Mouse (Mus musculus) spleen, postnatal 36 days (tissue): ENCODE results near the gene Ccdc62.

Experiments
- DNase-seq, 2 experiments: peaks; one replicate each; pipeline ENCODE4 v3.0.0; 2022; ENCODE audit warnings: low spot score in 2 of 2, mixed read lengths in 1 of 2

Ccdc62 gene

GRCm38 (mm10) chr5:123979980-123980369 is 49.5 kb downstream of the Ccdc62 start:
- no peak for DNase-seq

DNA sequence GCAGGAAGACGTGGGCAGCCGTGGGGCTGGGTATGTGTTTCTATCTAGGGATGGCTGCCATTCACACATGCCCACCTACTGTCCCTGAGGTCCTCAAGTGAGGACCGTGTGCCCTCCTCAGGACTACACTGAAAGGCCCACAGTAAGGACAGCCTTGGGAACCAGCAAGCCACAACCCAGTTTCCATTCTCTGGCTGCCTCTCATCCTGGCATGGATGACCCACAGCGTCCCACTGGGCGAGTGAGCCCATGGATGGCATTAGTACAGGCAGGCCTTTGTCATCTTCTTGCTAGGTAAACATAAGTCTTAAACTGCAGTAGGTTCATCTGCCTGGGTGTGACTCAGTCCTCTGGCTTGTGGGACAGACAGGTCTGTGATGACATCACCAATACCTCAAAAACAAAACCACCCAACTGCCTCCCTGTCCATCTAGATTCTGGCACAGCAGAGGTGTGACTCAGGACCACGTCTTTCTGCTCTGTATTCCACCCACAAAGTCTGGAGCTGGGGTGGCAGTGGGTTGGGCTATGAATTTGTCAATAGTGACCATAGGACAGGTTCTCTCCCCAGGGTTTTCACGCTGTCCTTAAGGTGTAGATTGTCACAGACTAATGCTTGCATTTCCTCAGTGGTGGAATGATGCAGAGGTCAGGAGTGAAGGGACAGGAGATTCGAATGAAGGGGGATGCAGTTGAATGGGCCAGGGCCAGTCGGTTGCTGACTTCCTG is 50.2 kb downstream of the Ccdc62 start:
- DNase-seq: peak in 1 of 2 experiments; percentile 8

DNA sequence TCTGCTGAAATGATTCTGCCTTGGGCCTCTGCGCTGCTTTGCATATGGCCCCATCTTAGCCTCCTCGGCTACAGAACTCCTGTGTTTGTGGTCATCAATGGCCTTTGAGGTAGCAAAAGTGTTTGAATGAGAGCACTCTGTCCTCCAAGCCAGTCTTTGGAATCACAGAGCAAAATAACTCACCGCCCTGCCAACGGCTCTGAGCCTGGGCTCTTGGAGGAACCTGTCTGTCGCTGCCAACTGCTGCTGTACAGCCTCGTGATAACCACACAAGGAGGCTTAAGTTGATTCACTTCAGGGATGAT is 50.7 kb downstream of the Ccdc62 start:
- peak; percentile 54 to 57 for DNase-seq

DNA sequence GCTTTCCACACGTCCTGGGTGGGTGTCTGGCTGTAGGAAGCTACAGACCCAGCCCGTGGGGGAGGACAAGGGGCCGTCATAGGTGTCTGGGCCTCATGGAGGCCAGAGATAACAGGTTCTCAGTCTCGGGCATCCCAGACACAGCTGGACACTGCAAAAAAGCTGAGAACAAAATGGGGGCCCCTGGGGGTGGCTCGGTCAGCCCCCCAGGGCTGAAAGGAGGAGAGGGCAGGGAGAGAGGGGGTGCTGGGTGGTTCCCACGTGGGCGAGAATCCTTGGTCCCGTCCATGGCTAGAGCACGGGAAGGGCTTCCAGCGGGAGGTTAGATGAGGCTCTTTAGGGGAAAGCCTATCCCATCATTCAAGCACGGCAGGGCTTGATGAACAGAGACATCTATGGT is 52.4 kb downstream of the Ccdc62 start:
- no peak for DNase-seq

DNA sequence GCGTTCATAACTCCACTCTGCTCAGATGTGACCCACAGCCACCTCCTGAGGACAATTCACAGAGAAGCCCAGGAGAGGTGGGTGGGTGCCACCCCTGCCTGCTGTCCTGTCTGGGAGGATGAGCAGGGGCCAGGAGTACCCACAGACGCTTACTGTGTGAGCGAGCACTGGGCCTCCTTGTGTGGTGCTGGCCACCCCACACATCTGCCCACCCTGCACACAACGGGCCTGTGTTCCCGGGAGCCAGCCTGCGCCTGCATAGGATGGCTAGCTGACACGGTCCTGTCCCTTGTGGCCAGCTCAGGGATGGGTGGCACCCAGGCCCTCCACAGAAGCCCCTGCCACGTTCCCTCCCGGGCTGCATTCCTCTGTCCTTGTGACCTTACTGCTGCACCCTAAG is 55.0 kb downstream of the Ccdc62 start:
- no peak for DNase-seq

GRCm38 (mm10) chr5:123986925-123987324 is 56.4 kb downstream of the Ccdc62 start:
- no peak for DNase-seq

DNA sequence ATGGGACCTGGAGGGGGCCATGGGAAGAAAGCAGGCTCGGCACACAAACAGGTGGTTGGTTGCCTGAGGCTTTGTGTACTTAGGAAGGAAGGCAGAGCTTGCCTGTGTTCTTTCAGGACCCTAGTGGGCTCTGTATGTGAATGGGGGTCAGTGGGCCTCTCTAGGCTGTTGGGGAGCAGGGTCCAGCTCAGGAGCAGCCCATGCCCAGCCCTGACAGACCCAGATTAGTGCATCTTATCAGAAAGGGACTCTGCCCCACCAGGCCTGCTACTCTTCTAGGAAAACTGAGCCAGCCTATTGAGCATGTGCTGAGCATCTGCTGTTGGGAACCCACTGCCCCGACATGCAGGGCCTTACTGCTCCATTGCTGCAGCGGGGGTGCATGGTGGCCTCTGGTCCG is 57.0 kb downstream of the Ccdc62 start:
- no peak for DNase-seq

- DNase-seq: no peak
Observed at GRCm38 (mm10) chr5:123989941-123990885, 59.7 kb downstream of the Ccdc62 start.

DNA sequence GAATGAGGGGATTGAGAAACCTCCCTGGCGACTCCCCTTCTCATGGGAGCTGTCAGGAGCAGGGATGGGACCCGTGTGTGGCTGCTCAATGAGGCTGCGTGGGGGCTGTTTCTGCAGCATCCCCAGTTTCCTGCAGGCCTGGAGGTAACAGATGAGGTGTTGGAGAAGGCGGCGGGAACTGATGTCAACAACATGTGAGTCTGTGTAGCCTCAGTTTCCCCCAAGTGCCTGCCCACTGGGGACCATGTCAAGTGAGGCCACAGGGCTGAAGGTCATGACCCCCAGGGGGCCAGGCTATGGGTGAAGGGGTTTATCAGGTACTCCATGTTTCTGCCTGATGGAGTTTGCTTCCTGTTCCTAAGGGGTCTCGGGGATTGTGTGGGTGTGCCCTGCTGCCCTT is 60.8 kb downstream of the Ccdc62 start:
- no peak for DNase-seq

- DNase-seq: no peak
Observed at GRCm38 (mm10) chr5:123992193-123992637, 61.7 kb downstream of the Ccdc62 start.

- DNase-seq: peak; percentile 67 to 77
Observed at GRCm38 (mm10) chr5:123992794-123993193, 62.3 kb downstream of the Ccdc62 start.

DNA sequence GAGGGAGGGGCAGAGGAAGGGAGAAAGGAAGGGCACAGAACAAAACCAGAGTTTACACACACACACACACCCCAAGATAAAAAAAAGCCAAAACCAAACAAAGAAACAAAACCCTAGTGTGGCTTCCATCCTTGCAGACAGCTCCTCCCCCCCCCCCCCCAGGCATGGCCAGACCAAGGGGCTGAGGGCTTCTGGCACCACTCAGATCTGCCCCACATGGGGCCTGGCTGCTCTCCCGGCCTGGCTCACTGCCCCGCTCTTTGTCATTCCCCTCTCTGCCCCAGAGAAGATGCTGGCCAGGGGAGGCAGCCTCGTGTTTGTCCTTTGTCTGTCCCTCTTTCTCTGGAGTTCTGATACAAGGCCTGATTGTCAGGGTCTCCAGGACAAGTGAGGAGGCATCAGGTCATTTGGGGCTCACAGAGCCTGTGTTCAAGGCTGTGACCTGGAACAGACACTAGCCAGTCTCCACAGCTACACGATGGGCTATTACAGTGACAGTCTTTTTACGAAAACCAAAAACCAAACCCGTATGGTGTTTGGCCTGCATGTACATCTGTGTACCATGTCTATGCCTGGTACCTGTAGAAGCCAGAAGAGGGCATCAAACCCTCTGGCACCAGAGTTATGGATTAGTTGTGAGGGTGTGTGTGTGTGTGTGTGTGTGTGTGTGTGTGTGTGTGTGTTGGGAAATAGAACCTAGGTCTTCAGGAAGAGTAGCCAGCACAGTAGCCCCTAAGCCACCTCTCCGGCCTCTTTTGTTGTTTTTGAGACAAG is 63.0 kb downstream of the Ccdc62 start:
- DNase-seq: no peak

- no peak for DNase-seq
Observed at GRCm38 (mm10) chr5:123994468-123994867, 64.0 kb downstream of the Ccdc62 start.

DNA sequence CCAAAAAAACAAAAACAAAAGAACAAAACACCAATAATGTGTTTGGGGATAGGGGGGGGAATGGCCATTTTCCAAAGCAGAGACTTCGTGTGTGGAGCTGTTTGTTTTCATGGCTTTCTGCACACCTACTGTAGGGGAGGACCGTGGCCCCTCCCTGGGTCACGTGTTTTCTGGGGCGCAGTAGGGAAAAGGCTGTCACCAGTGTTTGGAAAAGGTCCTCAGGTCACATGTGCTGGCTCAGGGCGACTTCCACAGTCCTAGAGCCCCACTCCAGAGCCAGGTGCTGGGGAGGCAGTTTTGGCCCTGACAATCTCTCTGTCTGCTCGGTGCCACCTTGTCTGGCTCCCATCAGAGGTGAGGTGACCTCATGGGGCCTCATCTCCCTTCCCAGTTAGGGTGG is 64.9 kb downstream of the Ccdc62 start:
- DNase-seq: no peak

- no peak for DNase-seq
Observed at GRCm38 (mm10) chr5:123996194-123996593, 65.7 kb downstream of the Ccdc62 start.

- no peak for DNase-seq
Observed at GRCm38 (mm10) chr5:123996695-123997094, 66.2 kb downstream of the Ccdc62 start.

GRCm38 (mm10) chr5:123997211-123997751 is 66.8 kb downstream of the Ccdc62 start:
- no peak for DNase-seq

- DNase-seq: no peak
Observed at GRCm38 (mm10) chr5:123997811-123998210, 67.3 kb downstream of the Ccdc62 start.

DNA sequence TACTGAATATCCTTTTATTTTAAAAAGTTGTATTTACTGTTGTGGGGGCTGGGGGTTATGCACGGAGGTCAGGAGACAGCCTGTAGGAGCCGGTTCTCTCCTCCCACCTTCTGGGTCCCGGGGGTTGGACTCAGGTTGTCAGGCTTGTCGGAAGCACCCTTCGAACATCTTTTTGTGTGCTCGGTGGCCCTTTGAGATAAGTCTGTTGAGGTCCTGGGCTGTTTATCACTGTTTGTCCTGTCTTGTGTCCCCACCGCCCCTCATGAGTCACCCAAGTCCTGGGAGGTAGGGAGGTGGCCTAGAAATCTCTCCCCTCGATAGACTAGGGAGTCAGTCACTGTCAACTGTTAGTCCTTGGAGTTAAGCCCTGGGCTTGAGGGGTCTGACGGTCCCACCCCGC is 67.9 kb downstream of the Ccdc62 start:
- DNase-seq: no peak

GRCm38 (mm10) chr5:124000824-124001223 is 70.3 kb downstream of the Ccdc62 start:
- peak; percentile 75 to 85 for DNase-seq

DNA sequence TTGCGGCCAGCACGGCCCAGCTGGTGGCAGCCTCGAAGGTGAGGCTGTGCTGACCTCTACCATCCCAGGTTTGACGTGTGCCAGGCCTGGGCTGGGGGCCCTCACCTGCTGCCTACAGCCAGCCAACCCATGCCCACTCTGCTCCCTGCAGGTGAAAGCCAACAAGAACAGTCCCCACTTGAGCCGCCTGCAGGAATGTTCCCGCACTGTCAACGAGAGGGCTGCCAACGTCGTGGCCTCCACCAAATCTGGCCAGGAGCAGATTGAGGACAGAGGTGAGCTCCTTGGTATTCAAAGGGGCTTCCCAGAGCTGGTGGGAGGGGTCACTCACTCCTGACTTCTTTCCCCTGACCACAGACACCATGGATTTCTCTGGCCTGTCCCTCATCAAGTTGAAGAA is 70.8 kb downstream of the Ccdc62 start:
- no peak for DNase-seq

DNA sequence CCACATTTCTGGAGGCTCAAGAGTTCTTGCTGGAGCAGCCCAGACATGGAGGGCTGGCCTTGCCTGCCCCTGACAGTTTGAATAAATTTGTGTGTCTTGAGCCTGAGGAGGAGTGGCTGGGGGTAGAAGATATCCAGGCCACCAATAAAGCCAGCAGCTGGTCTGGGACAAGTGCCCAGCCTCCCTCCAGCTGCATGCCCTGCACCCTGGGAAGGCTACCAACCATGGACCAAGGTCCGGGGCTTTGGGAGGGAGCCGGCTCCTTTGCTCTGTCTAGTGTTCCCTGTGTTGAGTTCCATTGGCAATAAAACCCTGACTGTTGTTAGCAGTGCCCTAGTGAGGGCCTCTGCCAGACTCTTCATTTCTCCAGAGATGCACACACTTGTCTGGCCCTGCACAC is 72.4 kb downstream of the Ccdc62 start:
- DNase-seq: no peak
